Mouse (Mus musculus) CH12.LX (cell line): ENCODE measurements at regions not wholly inside any gene's neighbourhood (a gene's known extent, or its start where the extent isn't known, plus 50 kb on each side); places are given as distances from the start of the nearest gene placed in this dataset.

Experiments
- CTCF ChIP-seq, 2 experiments: IDR thresholded peaks in 1 of 2; conservative IDR thresholded peaks in 1 of 2; 2 replicates each; pipeline ENCODE4 v1.5.1; 2011 to 2012; ENCODE audit warnings: low read depth in 2 of 2, low read length in 2 of 2, improper control_type of control experiment in 1 of 2, inconsistent platforms in 1 of 2, mild to moderate bottlenecking in 1 of 2, moderate library complexity in 1 of 2
- IRF4 ChIP-seq: IDR thresholded peaks from 2 replicates; pipeline ENCODE4 v1.6.1; 2014; ENCODE audit warnings: low read depth, mild to moderate bottlenecking, inconsistent platforms, low read length, improper control_type of control experiment
- KAT2A ChIP-seq: IDR thresholded peaks from 2 replicates; pipeline ENCODE4 v1.6.1; 2012; ENCODE audit warnings: low read length, improper control_type of control experiment, inconsistent platforms; ENCODE audit not compliant: insufficient replicate concordance
- MAX ChIP-seq: IDR thresholded peaks from 2 replicates; pipeline ENCODE4 v1.6.1; 2011; ENCODE audit warnings: low read length, improper control_type of control experiment
- MYC ChIP-seq: IDR thresholded peaks from 2 replicates; pipeline ENCODE4 v1.6.1; 2011; ENCODE audit warnings: low read depth, mild to moderate bottlenecking, improper control_type of control experiment, low read length
- NELFE ChIP-seq: IDR thresholded peaks from 2 replicates; pipeline ENCODE4 v1.6.1; 2011; ENCODE audit warnings: low read depth, low read length, improper control_type of control experiment
- POLR2AphosphoS2 ChIP-seq: IDR thresholded peaks from 2 replicates; pipeline ENCODE4 v1.6.1; 2011; ENCODE audit warnings: low read depth, low read length, improper control_type of control experiment
- RAD21 ChIP-seq: IDR thresholded peaks from 2 replicates; pipeline ENCODE4 v1.6.1; 2011; ENCODE audit warnings: low read depth, mild to moderate bottlenecking, low read length, improper control_type of control experiment, moderate library complexity
- SIN3A ChIP-seq: IDR thresholded peaks from 2 replicates; pipeline ENCODE4 v1.6.1; 2012; ENCODE audit warnings: low read length, improper control_type of control experiment, inconsistent platforms
- TCF12 ChIP-seq: IDR thresholded peaks from 2 replicates; pipeline ENCODE4 v1.6.1; 2014; ENCODE audit warnings: low read depth, mild to moderate bottlenecking, inconsistent platforms, low read length, improper control_type of control experiment
- USF1 ChIP-seq: IDR thresholded peaks from 2 replicates; pipeline ENCODE4 v1.6.1; 2014; ENCODE audit warnings: low read depth, mild to moderate bottlenecking, inconsistent platforms, low read length, improper control_type of control experiment
- ZMIZ1 ChIP-seq: IDR thresholded peaks from 2 replicates; pipeline ENCODE4 v1.6.1; 2012; ENCODE audit warnings: low read depth, mild to moderate bottlenecking, inconsistent platforms, low read length, improper control_type of control experiment

DNA sequence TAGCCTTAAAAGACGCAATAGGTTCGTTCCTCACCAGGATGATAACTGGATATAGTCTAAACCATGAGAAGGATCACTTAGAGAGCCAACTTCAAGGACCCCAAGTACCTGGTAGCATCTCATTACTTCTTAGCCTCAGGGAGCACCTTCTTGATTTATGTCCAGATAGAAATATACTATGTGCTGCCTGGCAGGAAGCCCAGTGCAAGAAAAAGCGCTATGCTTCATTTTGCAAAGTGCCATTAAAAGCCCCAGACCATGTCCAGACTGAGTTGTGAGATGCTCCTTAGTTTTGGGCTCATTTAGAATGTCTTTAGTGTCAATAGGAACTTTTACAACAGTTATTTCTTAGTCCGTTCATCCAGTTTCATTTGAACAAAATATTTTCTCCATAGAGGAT is 298.3 kb upstream of the B430218F22Rik start:
- TF ChIP-seq RAD21, result no peak
- no peak for TF ChIP-seq ZMIZ1
- TF ChIP-seq SIN3A, result no peak
- no peak for TF ChIP-seq NELFE
- TF ChIP-seq KAT2A, result no peak
- no peak for TF ChIP-seq IRF4
- TF ChIP-seq USF1, result no peak
- no peak for TF ChIP-seq MAX
- no peak for TF ChIP-seq MYC
- TF ChIP-seq TCF12, result no peak
- no peak for TF ChIP-seq CTCF (conservative IDR thresholded peaks at IDR 0.05 in 1 of 2, IDR thresholded peaks at IDR 0.05 in 1 of 2; ENCODE audit: low read depth in 2 of 2, low read length in 2 of 2)
- TF ChIP-seq POLR2AphosphoS2, result no peak
